Mouse (Mus musculus) cerebellum, postnatal 14 days (tissue): ENCODE results near the gene Wwox.
A peak's percentile ranks its signal among the peaks of the same experiment; 100 is the strongest.

Experiments used
- DNase-seq, 2 experiments: peaks; one replicate each; pipeline ENCODE4 v3.0.0; 2021; ENCODE audit warnings: mixed read lengths in 2 of 2

Gene Wwox

DNA sequence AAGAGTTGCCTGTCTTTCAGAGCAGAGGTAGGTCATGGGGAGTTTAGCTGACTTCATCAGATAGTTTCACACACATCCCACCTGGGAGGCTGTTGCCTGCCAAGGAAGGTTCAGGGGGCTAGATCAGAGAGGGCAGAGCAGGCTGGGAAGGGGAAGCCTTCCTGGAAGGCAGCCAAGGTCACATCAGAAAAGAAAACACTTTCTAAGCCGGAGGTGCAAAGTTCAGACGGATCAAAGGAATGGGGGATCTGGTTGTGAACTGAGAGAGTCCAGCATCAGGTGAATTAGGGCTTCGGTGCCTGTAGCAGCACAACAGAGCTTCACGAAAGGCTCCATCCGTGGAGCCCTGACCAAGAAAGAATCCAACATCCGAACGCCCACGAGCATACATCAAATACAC, 488.0 kb downstream of the Wwox start:
- no peak for DNase-seq

- no peak for DNase-seq
Measured at GRCm38 (mm10) chr8:114927917-114928316, 488.5 kb downstream of the Wwox start.

- no peak for DNase-seq
Measured at GRCm38 (mm10) chr8:114929597-114929996, 490.1 kb downstream of the Wwox start.

DNA sequence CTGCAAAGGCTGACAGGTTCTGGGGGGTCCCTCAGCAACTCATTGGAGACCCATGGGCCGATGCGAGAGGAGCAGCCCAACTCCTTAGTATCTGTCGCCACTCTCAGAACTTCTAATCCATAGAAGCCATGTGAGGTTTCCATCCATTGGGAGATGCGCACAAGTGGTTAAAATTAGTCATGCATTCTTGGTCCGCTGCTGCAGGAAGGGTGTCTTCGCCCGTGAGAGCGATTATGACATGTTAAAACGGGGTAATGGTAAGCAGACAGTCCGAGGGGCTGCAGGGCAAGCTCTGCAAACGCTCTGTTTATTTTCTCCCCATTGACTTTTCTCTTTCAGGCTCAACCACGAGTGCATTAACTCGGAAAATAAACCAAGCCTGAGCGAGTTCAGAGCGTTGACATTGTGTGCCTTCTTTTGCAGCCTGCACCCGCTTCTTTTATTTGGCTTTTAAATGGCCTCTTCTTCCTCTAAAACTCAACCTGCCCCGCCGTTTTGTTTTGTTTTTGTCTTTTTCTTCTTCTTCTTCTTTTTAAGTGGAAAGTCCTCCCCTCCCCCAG, 492.7 kb downstream of the Wwox start:
- DNase-seq = no peak

GRCm38 (mm10) chr8:114933248-114933647, 493.8 kb downstream of the Wwox start:
- DNase-seq = peak; percentile 14 to 30

DNA sequence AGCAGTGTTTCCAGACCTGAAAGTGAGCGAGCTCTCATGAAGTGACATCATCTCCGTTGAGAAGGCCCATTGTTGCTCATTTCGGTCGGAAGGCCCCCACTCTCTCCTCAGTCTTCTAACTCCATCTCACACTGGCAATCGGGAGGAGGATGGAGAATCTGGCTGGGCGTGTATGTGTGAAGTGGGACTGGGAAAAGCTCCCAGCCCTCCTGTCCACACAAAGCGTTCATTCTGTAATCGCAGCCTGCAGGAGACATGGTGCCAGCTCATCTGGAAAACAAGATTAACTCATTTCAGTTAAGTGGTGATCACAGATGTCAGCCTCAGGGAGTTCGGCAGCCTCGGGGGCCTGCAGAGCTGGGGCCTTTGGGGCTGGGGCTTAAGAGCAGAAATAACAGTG, 497.4 kb downstream of the Wwox start:
- DNase-seq = peak; percentile 16 to 24

DNA sequence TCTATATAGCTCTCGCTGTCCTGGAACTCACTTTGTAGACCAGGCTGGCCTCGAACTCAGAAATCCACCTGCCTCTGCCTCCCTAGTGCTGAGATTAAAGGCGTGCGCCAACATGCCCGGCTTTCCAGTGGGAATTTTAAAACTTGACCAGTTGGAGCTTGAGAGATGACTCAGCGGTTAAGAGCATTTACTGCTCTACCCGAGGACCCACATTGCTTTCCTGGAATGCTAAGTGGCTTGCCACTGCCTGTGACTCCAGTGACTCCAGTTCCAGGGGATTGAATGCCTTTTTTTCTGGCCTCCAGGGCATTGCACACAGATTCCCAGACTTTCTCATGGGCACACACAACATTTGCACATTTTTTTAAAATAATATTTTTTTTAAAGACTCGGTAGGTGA, 499.9 kb downstream of the Wwox start:
- DNase-seq = no peak

DNA sequence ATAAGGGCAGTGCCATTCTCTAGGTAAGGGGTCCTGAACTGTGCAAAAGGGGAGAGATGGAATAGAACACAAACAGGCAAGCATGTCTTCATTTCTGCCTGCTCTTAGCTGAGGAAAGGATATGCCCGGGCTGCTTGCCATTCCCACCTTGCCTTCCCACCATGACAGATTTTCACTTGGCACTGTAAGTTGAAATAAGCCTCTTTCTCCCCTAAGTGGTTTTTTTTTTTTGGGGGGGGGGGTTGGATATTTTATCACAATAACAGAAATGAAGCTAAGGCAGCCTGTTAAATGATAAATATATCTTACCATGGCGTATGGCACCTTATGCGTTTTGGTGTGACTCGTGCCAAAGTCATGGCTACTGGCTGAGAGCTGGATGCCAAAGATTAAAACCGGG, 501.6 kb downstream of the Wwox start:
- peak; percentile 38 to 52 for DNase-seq

DNA sequence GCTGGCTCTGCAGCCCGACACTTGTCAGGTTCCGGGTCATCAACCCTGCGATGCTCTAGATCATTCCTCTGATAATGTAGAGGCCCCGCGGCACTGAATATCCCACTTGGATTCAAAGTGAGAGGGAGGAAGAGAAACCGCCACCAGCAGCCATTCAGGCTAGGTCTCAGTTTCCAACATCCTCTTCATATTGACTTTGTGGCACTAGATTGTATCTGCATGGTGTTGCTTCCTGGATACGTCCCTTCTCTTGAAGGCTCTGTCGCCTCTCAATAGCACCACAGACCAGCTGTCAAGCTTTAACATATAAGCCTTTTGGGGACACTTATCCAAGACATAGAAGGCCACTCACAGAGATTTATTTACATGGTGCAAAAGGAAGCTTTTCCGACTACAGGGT, 502.2 kb downstream of the Wwox start:
- DNase-seq = no peak

DNA sequence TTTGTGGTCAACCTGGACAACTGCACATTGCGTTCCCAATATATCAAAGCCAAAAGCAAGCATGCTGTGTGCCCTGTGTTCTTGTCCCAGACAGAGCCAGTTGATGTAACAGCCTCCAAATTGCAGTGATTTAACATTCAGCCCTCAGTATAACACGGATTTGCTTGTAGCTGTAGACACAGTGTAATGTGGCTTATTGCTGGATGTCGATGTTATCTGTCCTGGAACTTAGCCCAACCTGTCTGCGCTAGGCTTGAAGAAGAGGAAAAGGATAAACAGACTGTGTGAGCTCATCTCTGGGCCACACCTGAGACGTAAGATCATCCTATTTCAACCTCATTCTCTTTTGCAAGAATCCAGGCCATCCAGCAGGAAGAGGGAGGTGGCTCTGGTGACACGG, 508.5 kb downstream of the Wwox start:
- no peak for DNase-seq

GRCm38 (mm10) chr8:114956377-114957168, 517.1 kb downstream of the Wwox start:
- no peak for DNase-seq

- DNase-seq = no peak
Measured at GRCm38 (mm10) chr8:114958437-114959107, 519.1 kb downstream of the Wwox start.

DNA sequence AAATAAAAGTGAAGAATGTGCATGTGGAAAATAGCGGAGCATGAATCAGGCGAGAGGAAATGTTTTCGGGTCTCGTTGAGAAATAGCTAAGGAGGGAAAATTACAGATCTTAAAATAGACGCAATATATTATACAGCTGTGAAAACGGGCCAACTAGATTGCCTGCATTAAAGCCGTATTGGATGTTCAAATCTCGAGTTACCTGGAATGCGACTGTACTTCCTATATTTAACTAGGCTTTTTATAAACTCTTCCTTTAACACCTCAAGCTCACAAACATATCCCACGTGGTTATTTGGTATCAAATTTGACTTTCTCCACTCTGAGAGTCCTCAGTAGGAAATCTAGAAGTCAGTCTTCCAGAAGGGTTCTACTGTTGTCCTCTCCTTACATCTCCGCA, 520.0 kb downstream of the Wwox start:
- DNase-seq = no peak

GRCm38 (mm10) chr8:114962494-114962893, 523.0 kb downstream of the Wwox start:
- DNase-seq = no peak

GRCm38 (mm10) chr8:114963282-114963681, 523.8 kb downstream of the Wwox start:
- DNase-seq = no peak

DNA sequence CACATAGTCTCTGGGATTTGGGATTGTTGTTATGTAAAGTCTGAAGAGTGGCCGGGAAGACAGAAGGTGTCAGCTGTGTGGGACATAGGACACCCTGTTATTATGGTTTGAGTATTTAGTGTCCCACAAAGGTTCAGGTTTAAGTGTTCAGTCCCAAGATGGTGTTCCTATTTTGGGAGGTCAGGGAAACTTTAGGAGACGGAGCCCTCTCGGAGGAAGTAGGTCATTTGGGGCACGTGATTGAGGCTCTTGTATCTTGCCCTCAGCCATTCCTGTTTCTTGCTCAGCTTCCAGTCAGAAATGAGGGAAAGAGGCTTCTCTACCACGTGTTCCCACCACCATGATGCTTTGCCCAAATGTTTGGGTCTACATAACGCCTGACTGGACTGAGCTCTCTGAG, 524.8 kb downstream of the Wwox start:
- no peak for DNase-seq

GRCm38 (mm10) chr8:114968842-114969241, 529.4 kb downstream of the Wwox start:
- DNase-seq = no peak

- peak; percentile 88 to 89 for DNase-seq
Measured at GRCm38 (mm10) chr8:114971378-114971777, 531.9 kb downstream of the Wwox start.

DNA sequence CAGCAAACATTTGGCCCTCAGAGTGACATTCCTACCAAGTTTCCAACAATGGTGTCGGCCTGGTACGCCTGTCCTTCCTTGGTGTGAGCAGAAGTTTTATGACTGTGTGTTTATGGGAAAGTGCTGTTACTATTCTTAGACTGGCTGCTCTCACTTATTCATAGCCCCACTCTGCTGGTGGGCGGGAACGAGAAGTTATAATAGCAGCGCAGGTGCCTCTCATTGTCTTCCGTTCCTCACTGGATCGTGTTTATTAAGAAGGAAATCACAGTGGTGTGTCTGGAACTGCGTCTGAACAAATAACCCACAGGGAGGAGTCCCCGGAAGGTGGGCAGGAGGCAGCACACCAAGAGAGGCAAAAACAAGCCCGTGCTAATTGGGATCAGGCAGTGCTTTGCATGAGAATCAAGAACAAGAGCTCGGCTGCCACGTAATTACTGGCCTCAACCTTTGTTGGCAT, 533.6 kb downstream of the Wwox start:
- no peak for DNase-seq

GRCm38 (mm10) chr8:114974336-114974950, 535.0 kb downstream of the Wwox start:
- DNase-seq = no peak

DNA sequence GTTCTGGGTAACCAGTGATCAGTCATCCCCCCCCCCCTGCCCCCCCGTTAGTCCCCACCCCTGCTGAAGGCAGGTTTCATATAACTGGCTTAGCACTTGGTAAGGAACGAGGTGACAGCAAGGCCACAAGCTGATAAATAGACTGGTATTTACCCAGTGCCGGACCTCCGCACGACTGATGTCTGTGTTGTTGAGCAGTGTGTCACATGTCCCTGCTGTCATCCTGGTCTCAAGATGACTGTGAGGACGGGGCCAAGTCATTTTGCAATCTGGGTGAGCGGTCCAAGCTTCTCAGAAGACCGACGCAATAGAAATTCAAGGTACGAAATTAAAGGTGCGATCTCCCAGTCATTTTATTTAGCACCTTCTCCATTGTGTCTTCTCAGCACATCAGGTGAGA, 538.3 kb downstream of the Wwox start:
- DNase-seq = no peak

- DNase-seq = no peak
Measured at GRCm38 (mm10) chr8:114978206-114978960, 538.9 kb downstream of the Wwox start.

DNA sequence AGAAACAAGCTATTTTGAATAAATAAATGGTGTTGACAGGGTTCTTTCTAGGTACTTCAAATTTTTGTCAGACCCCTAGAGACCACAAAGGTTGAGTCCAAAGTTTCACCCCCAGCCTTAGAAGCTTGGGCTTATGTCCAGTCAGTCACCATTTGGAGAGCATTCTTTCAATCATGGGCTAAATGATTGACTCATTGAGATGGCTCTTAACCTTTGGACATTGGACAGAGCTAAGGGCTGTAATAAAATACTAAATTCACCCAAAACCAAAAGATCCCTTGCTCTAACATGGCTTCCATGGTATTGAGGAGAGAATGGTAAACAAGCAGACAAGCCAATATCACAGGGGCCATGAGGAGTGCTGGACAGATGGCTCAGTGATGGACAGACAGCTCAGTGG, 540.2 kb downstream of the Wwox start:
- no peak for DNase-seq
